Comparison of ENCODE assay signal across 7 mouse cellular contexts in genomic region chr19:4927904-4928531, GRCm38 (mm10). TPM values are rescaled to one million over a fixed set of nuclear protein-coding genes. Genes with fewer than 3 reads are reported as not detected.
A peak's percentile ranks its signal among the peaks of the same experiment; 100 is the strongest.
DNase-seq lines count a peak whose midpoint lies in the region; ATAC-seq lines count a peak whose summit lies in the region.

Gene Dpp3, minus strand, starts transcription at chr19:4928287.

- ATAC-seq in intestine, embryonic 16.5 days = peak; percentile 100
- peak; percentile 98 for ATAC-seq in midbrain, embryonic 11.5 days (ENCODE audit: low FRiP score)

- peaks cover 18% of the 10 kb centered on the region for H3K36me3 ChIP-seq in intestine, embryonic 16.5 days (ENCODE audit: control insufficient read depth, insufficient read depth, low read length)
- peaks cover 12% of the 10 kb centered on the region for H3K36me3 ChIP-seq in midbrain, embryonic 11.5 days (ENCODE audit: control insufficient read depth, insufficient read depth, low read length)

- peaks cover 17% of the 10 kb centered on the region for H3K4me1 ChIP-seq in intestine, embryonic 16.5 days (ENCODE audit: control insufficient read depth, insufficient read depth, low read length)
- H3K4me1 ChIP-seq in midbrain, embryonic 11.5 days (ENCODE audit: control insufficient read depth, insufficient read depth, low read length) = peaks cover 11% of the 10 kb centered on the region; the same call in 1 of the 2 replicates

- H3K9ac ChIP-seq in intestine, embryonic 16.5 days (ENCODE audit: low read depth, low read length) = peak within 1 kb of the TSS; percentile 76
- peak within 1 kb of the TSS; percentile 76 for H3K9ac ChIP-seq in midbrain, embryonic 11.5 days (ENCODE audit: low read length)

- no peaks in the 10 kb centered on the region for H3K27me3 ChIP-seq in intestine, embryonic 16.5 days (replicated peaks; ENCODE audit: control insufficient read depth, insufficient read depth, low read length)
- H3K27me3 ChIP-seq in midbrain, embryonic 11.5 days (ENCODE audit: control insufficient read depth, insufficient read depth, low read length) = no peaks in the 10 kb centered on the region

- peak within 1 kb of the TSS; percentile 75 for H3K4me3 ChIP-seq in intestine, embryonic 16.5 days (ENCODE audit: low read length)
- peak within 1 kb of the TSS; percentile 58 for H3K4me3 ChIP-seq in midbrain, embryonic 11.5 days (ENCODE audit: low read depth, low read length)

- under 1% methylated on average over 32 of the region's 32 CpGs for WGBS in intestine, embryonic 16.5 days
- WGBS in midbrain, embryonic 11.5 days = under 1% methylated on average over 32 of the region's 32 CpGs

- H3K9me3 ChIP-seq in intestine, embryonic 16.5 days (ENCODE audit: control insufficient read depth, low read length) = no peaks in the 10 kb centered on the region
- no peaks in the 10 kb centered on the region for H3K9me3 ChIP-seq in midbrain, embryonic 11.5 days (ENCODE audit: control insufficient read depth, low read length)

- peak; percentile 99 for DNase-seq in adrenal gland, adult 8-10 months
- DNase-seq in embryo, embryonic 9.5 days (ENCODE audit: extremely low spot score) = peak; percentile 100
- peak; percentile 96 to 100 for DNase-seq in gastrocnemius, postnatal 4 days (ENCODE audit: low spot score in 2 of 2)
- DNase-seq in left cerebral cortex, postnatal 36 days (ENCODE audit: low spot score in 2 of 2) = peak; percentile 97
- peak; percentile 99 for DNase-seq in midbrain, embryonic 11.5 days (ENCODE audit: low spot score, missing footprints)
- DNase-seq in skeletal muscle tissue, adult 2 months (ENCODE audit: low read depth, low spot score) = peak; percentile 97

- peak within 1 kb of the TSS; percentile 72 for H3K27ac ChIP-seq in intestine, embryonic 16.5 days (ENCODE audit: low read length)
- H3K27ac ChIP-seq in midbrain, embryonic 11.5 days (ENCODE audit: low read depth, low read length) = peak within 1 kb of the TSS; percentile 70

- H3K4me2 ChIP-seq in intestine, embryonic 16.5 days (ENCODE audit: low read depth, low read length) = peak within 1 kb of the TSS; percentile 88
- peak within 1 kb of the TSS; percentile 73 for H3K4me2 ChIP-seq in midbrain, embryonic 11.5 days

- intact Hi-C loops in left cerebral cortex, postnatal 36 days (cut with DNase I) = no loop called here

RNA-seq across cellular contexts. Expression of gene Dpp3, which starts in this region (rescaled TPM):
- total RNA-seq in adrenal gland, adult 8-10 months (2022) = 100 to 1,000 TPM; 110 to 141 (median 132) TPM
- 10 to 100 TPM; 53.2 to 58.1 TPM for total RNA-seq in gastrocnemius, postnatal 4 days (2021)
- polyA plus RNA-seq in intestine, embryonic 16.5 days (2015; fragmentation: Nextera tagmentation; extraction: Ambion mirVana) = 137 and 138 TPM in 2 replicates
- total RNA-seq in left cerebral cortex, postnatal 36 days (2021) = 10 to 100 TPM; 41.2 to 42.6 TPM
- polyA plus RNA-seq in midbrain, embryonic 11.5 days (2014; fragmentation: Nextera tagmentation; extraction: Ambion mirVana) = 153 and 159 TPM in 2 replicates

Comparison
In these comparisons a context has a peak if more than half of its experiments do, and no peak if none do; other contexts are left out.
1. Peak in every context shown above with its lines: DNase-seq, ATAC-seq, H3K4me3 ChIP-seq and H3K27ac ChIP-seq.